Mouse (Mus musculus) midbrain, embryonic 16.5 days (tissue): ENCODE data around the gene Fxr1. TPM values are rescaled to one million over a fixed set of nuclear protein-coding genes. Genes with fewer than 3 reads are reported as not detected.

Experiments used
- ATAC-seq: fragments of 200-750 bp; cut with Nextera tagmentation; 2 replicates; pipeline ENCODE4 v1.8.0; 2017; ENCODE audit warnings: moderate TSS enrichment
- H3K27ac ChIP-seq: fragments of 300-500 bp; sonication (generic); 2 replicates; pipeline ENCODE4 v1.5.1; 2014; ENCODE audit warnings: mild to moderate bottlenecking, low read length, mixed read lengths
- H3K27me3 ChIP-seq: fragments of 300-500 bp; sonication (generic); 2 replicates; pipeline ENCODE4 v1.6.1; 2014; ENCODE audit warnings: low read depth, low read length, mixed read lengths; ENCODE audit not compliant: control insufficient read depth, insufficient read depth
- H3K36me3 ChIP-seq: fragments of 300-500 bp; sonication (generic); 2 replicates; pipeline ENCODE4 v1.6.1; 2014; ENCODE audit warnings: mild to moderate bottlenecking, low read length, moderate library complexity, mixed read lengths; ENCODE audit not compliant: control insufficient read depth, insufficient read depth
- H3K4me1 ChIP-seq: fragments of 300-500 bp; sonication (generic); 2 replicates; pipeline ENCODE4 v1.6.1; 2014; ENCODE audit warnings: mild to moderate bottlenecking, low read length, mixed read lengths; ENCODE audit not compliant: control insufficient read depth, insufficient read depth
- H3K4me2 ChIP-seq: fragments of 300-500 bp; sonication (generic); 2 replicates; pipeline ENCODE4 v1.6.1; 2014; ENCODE audit warnings: mild to moderate bottlenecking, low read length, mixed read lengths
- H3K4me3 ChIP-seq: fragments of 300-500 bp; sonication (generic); 2 replicates; pipeline ENCODE4 v1.5.1; 2014; ENCODE audit warnings: low read depth, mild to moderate bottlenecking, low read length, moderate library complexity, mixed read lengths
- H3K9ac ChIP-seq: fragments of 300-500 bp; sonication (generic); 2 replicates; pipeline ENCODE4 v1.6.1; 2014; ENCODE audit warnings: low read depth, low read length, mixed read lengths
- H3K9me3 ChIP-seq: fragments of 300-500 bp; sonication (generic); replicated peaks from 2 replicates; pipeline ENCODE4 v1.6.1; 2014; ENCODE audit warnings: mild to moderate bottlenecking, low read length, mixed read lengths; ENCODE audit not compliant: control insufficient read depth, poor library complexity, severe bottlenecking
- WGBS: fragments of 180-500 bp; shearing (Covaris S2); extraction: QIAGEN DNeasy Blood & Tissue Kit; methylation state at CpG from one replicate; pipeline ENCODE4 v1.1.7; 2014; 5-methylcytosine and 5-hydroxymethylcytosine counted together
- polyA plus RNA-seq: library from polyadenylated mRNA; unstranded; fragments of >200 nt; fragmentation: Nextera tagmentation; extraction: Ambion mirVana; gene quantifications from 2 replicates; pipeline ENCODE4 v1.2.1, GENCODE M21; 2015

The Fxr1 gene
- polyA plus RNA-seq, 1 experiment from 2014 or later = 31.6 TPM

GRCm38 (mm10) chr3:34119869-34120268 is 100.1 kb downstream of the Fxr1 start:
- Histone ChIP-seq H3K27ac (no peak overlapping the region), H3K27me3 (no peaks in the 10 kb centered on the region), H3K36me3 (no peaks in the 10 kb centered on the region), H3K9me3 (no peaks in the 10 kb centered on the region; the same call in 1 of the 2 replicates), H3K4me3 (no peak overlapping the region), H3K4me2 (no peak overlapping the region), H3K9ac (no peak overlapping the region), H3K4me1 (peaks cover 3% of the 10 kb centered on the region; the same call in 1 of the 2 replicates)
- no peak for ATAC-seq
- 76% methylated on average over 4 of the region's 4 CpGs for WGBS

Other genes starting within 250 kb of the Fxr1 start
- gene Ttc14, start 220.1 kb upstream of the Fxr1 start, polyA plus RNA-seq = 68.6 and 72.3 TPM in 2 replicates
- gene Ccdc39, start 175.6 kb upstream of the Fxr1 start, polyA plus RNA-seq = 22.8 TPM in 2 replicates
- gene Dnajc19, start 61.4 kb downstream of the Fxr1 start, polyA plus RNA-seq = 107 and 118 TPM in 2 replicates